Mouse (Mus musculus): ENCODE measurements around the gene Gm8369.
"Not testable (repeated sequence)": the region's sequence is repeated elsewhere in the genome, so short reads cannot be mapped to it uniquely, and the experiment has no call there.

Gene Gm8369

DNA sequence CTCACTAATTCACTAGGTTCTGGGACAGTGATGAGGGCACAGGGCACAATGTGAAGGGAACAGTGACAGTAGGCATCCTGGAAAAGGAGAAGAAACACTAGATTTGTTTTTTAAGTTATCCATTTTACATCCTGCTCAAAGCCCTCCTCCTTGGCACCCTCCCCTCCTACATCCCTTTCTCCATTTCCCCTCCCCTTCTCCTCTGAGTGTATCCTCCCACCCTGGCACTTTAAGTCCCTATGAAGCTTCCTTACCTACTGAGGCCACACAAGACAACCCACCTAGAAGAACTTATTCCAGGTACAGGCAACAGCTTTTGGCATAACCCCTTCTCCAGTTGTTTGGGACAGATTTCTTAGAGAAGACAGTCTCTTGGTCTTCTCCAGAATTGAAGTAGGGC is 30.5 kb downstream of the Gm8369 start, which contains the start of gene Ms4a6b:
TSS of gene Ms4a6b (plus strand) at position 267 of the 400 bp plus-strand sequence.
- DNase-seq (ENCODE audit: low spot score) = no peak

DNA sequence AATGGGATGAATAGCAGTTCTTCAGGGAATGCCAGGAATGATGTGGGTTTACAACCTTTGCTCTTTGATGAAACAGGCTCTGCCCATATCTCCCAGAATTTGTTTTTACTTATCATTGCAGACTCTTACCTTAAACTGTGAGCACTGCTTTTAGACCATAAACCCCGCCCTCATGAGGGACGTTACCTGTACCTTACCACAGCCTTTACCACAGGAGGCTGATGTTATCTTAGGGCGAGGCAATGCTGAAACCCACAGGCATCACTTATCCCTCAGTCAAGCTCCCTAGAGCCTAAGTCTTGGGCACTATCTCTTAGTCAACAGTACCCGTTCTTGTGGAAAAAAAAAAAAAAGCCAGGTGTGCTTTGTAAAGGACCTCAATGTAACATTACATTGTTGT is 31.1 kb downstream of the Gm8369 start:
- DNase-seq (ENCODE audit: low spot score) = no peak

DNA sequence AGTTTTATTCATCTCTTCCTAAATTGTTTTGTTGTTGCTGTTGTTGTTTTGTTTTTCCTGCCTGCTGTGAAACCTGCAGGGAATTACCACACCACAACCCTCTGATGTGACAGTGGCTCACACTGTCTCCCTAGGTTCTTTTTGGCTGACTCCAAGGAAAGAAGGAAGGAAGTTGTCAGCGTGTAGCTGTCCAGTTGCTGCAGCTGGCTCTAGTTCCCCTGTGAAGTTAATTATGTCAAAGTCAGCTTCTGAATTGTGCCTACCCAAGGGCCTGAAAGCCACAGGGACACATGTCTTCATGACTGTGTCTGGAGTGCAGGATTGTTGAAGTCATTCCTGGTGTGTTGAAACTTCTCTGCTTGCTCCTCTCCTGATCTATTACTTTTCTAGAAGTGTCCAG is 31.6 kb downstream of the Gm8369 start:
- DNase-seq (ENCODE audit: low spot score) = not testable (repeated sequence)

DNA sequence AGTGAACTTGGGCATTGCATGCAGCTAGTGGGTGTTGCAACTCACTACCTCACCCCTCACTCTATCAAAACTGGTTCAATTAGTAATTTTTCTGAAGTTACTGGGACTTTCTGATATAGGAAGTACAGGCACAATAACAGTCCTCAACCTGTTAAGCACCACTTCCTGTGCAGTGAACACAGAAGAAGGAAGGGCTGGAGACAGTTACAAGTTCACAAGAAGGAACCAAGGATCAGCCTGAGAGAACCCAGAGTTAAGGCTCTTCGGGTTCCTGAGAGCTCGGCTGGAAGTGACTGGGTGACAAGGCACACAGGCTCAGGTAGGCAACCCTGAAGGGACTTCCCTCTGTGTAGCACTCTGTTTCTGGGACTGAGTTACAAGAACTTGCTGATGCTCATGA is 32.6 kb downstream of the Gm8369 start:
- DNase-seq (ENCODE audit: low spot score) = not testable (repeated sequence)

DNA sequence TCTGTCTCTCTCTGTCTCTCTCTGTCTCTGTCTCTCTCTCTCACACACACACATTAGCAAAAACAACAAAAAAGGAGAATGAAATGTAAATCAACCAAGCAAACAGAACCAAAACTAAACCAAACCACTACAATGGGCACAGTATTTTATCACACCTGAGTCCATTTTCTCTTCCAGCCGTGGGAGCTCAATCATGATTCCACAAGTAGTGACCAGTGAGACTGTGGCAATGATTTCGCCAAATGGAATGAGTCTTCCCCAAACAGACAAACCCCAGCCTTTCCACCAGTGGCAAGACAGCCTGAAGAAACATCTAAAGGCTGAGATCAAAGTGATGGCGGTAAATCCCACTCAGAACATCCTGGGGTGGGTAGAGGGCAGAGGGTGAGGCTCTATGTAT is 34.4 kb downstream of the Gm8369 start:
- no peak for DNase-seq (ENCODE audit: low spot score)

DNA sequence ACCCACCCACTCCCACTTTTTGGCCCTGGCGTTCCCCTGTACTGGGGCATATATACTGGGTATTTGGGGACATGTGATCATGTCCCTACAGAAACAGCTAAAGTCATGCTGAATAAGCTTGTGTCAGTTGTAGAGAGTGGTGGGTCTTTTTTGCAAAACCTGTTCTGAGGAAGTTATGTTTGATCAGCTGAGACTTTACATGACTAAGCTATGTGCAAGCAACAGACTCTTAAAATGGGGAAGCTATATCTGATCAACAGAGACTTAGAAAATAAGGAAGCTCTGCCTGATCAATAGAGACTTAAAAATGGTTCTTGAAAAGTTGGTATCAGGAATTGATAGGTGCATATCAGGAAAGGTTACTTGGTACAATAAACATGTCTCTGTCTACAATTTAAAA is 47.7 kb downstream of the Gm8369 start:
- no peak for DNase-seq (ENCODE audit: low spot score)

DNA sequence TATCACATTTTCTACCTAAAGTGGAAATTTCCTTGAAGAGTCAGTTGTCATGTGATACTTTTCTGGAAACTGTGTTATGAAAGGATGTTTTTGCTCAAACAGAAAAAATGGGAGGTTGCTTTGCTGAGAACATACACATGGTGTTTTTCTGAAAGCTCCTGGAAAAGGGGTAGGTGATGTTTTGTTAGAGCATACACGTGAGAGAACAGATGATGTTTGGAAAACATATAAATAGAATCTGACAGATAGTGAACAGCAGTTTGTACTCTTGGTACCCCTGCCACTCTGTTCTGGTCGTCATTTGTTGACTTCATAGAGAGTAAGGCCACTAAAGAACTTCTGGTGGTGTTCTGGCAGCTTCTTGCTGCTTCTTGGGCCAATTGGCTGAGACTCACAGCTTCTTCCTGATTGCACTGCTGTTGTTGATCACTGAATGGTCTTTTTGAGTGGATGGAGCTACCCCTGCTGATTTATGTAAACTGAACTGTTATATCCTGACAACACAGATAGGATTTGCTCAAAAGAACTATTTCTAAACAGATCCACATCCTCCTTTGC is 48.2 kb downstream of the Gm8369 start:
- DNase-seq (ENCODE audit: low spot score) = no peak

DNA sequence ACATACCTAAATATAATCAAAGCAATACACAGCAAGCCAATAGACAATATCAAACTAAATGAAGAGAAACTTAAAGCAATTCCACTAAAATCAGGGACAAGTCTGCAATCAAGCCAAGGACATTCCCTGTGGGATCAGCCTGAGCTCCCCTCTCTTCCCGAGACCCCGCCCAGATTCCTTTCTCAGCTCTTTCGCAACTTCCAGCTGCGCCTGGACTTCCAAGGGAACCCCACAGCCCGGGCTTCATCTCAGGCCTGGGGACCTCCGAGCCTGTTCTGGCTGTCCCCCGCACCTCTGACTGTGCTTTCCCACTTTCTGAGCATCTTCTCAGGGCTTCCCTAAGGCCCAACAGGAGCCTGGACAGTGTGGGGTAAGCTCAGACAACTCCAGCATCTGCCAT is 50.9 kb downstream of the Gm8369 start, which contains the start of gene Ms4a4d:
TSS of gene Ms4a4d (plus strand) at position 209 of the 400 bp plus-strand sequence.
- DNase-seq (ENCODE audit: low spot score) = no peak

DNA sequence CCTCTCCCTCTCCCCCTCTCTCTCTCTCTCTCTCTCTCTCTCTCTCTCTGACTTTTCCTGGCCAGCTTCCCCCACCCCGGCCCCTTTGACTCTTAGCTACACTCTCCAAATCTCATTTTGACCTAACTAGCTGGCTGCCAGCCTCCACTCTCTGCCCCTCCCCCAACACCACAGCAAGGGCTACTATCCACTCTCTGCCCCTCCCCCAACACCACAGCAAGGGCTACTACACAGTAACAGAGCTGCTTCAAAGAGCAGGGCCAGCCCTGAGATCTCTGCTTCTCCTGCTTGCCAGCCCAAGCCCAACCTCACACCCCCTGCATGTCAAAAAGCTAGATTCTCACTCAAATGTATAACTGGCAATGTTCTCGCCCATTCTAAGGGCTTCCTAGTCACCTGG is 51.6 kb downstream of the Gm8369 start:
- no peak for DNase-seq (ENCODE audit: low spot score)

DNA sequence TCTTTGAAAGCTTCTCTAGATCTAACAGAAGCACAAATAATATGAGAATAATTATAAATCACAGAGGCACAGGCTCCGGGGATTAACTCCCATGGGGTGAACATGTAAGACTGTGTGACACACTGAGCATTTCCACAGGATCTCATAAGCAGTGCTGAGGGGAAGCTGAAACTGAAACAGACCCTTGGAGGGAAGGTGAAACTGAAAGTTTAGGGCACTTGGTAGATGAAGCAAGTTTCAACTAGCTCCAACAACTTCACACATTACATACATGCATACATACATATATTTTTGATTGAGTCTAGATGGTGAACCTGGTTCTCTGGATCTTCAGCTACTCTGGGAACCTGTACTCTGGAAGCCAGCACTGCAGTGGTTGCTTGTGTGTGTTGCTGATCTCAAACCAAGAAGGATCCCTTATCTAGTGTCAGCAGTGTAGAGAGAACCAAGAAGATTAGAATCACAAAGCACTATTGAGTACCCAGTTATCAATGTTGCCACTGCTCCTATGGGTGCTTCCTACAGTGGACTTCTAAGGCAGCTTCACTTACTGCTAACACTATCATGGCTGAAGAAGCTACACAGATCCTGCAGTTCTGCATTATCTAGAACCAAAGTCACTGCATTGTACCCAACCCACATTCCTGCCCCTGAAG is 54.6 kb downstream of the Gm8369 start:
- DNase-seq (ENCODE audit: low spot score) = not testable (repeated sequence)

DNA sequence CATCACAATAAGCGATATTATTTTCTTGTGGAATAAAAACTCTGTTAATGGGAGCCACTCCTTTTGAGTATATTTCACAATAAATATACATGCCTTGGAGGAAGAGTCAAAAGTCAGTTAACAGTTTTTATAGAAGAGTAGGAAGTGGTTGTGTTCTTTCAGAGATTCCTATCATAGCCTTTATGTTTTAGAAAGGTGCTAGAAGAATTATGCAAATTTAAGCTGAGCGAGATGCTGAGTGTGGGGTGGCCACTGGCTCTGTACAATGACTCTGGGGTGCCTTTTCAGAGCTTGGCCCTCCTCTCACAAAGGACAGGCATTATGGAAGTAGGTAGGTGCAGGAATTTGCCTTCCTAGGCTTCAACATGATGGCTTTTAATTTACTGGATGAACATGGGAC is 58.6 kb downstream of the Gm8369 start:
- DNase-seq (ENCODE audit: low spot score) = not testable (repeated sequence)

DNA sequence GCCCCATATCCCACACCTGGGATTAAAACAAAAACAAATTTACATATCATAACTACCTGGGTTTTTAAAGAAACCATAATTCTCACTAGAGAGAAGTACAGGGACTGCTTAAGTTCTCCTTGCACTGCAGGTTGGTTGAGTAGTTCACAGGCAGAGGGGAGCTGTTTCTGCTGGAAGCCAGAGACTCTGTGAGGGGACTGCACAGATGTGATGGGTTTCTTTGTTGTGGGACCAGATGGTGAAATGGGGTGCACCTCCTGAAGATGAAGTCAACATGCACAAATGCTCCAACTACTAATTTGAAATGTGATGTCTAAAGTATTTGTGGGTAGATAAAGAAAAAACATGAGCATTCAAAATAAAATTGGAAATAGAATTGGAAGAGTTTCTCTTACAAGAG is 62.2 kb downstream of the Gm8369 start:
- no peak for DNase-seq (ENCODE audit: low spot score)

DNA sequence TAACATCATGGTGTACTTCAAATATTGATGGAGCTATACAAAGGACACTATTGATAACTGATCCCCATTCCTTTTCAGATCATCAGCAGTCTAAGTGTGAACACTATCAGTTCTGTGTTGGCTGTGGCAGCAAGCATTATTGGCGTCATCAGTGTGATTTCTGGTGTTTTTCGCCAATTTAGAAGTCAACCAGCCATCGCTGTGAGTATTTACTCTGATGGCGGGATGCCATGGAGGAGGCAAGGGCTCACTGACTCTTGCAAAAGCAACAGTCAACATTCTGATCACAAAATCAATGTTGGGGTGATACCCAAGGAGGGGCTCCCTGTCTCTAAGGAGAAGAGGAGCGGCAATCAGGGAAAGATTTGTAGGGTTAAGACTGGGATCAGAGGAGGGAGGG is 69.0 kb downstream of the Gm8369 start:
- no peak for DNase-seq (ENCODE audit: low spot score)

DNA sequence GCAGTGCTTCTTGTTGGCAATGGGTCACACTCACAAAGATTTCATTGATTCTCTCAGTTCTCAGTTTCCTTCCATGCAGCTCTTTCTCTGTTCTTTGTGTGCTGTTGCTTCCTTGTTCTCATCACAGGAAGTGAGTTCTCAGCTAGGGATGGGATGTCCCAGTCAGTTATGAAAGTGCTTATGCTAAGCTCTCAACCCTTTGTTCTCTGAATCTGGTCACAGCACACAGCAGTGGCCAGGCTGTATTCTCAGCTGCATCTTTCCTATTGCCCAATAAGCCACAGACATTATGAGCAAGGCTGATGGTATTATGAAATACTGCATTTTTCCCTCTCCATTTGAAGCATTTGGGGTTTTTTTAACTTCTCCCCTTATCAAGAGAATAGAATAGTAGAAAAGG is 73.8 kb downstream of the Gm8369 start:
- not testable (repeated sequence) for DNase-seq (ENCODE audit: low spot score)
